Mouse (Mus musculus): ENCODE results near the gene Fgfr4.
A peak's percentile ranks its signal among the peaks of the same experiment; 100 is the strongest.
"Not testable (repeated sequence)": the region's sequence is repeated elsewhere in the genome, so short reads cannot be mapped to it uniquely, and the experiment has no call there.

Gene Fgfr4

DNA sequence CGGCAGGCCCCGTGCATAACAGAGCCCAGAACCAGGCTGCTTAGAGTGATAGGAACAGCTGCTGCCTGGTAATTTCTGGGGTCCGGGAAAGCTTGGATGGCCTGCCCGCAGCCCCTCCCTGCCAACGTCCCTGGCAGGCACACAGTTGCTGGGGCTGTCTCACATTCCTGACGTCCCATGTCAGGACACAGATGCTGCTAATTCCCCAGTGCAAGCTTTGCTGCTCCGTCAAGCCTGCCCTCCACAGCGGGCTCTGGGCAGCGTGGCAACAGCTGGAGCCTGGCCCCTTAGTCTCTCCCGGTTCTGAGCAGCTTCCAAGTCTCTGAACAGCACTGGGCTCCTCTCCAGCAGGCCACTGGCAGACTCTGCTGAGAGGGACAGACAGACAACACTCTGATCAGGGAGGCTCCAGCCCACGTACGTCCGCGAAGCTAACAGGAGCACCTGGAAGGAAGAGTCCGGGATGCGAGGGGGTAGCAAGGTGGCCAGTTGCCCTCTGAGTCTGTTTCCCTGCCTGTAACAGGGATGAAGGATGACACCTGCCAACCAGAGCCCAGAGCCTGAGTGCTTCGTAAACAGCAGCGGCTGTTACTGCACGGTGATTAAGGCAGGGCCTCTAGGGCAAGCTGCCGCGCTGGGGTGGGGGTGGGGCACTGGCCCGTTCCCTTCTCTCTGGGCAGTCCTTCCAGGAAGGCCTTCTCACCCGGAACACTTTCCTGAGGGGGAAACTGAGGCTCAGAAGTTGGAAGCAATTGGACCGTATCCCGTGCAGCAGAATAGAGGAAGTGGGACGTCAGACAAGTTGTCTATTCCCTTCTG, 19.3 kb downstream of the Fgfr4 start:
- no peak for DNase-seq (ENCODE audit: extremely low read depth, insufficient read length, low spot score)

DNA sequence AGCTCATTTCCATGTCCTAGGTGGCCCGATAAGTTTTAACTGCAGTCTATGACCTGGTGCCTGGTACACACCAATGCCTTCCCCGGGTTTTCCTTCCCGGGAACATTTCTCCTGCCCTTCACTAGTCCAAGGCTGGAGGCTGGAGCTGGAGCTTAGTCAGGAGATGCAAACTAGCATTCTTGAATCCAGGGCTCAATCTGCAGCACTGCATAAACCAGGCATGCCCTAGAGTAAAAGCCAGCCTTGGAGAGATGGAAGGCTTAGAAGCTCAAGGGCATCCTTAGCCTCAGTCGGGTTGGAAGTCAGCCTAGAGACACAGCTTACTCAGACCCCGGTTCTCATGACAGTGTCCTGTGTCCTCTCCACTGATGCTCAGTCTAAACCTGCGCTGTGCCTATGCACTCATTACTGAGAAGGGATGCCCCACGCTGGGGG, 19.9 kb downstream of the Fgfr4 start:
- no peak for DNase-seq (ENCODE audit: extremely low read depth, insufficient read length, low spot score)

DNA sequence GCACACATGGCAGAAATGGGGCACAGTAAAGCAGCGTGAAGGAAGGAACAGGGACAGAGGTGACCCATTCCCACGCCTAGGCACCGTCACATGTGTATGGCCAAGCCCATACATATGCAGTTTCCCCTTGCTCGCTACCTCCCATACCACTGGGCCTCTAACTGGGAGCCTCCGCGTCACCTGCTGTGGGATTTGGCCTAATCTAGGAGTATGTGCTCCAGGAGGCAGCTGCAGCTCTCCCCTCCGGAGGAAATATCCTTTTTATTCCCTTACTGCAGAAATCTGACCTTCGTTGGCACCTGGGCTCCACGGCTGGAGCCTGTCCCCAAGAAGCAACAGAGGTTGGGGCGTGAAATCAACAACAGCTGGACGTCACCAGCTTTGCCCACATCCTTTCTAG, 21.9 kb downstream of the Fgfr4 start:
- DNase-seq (ENCODE audit: extremely low read depth, insufficient read length, low spot score) = no peak

DNA sequence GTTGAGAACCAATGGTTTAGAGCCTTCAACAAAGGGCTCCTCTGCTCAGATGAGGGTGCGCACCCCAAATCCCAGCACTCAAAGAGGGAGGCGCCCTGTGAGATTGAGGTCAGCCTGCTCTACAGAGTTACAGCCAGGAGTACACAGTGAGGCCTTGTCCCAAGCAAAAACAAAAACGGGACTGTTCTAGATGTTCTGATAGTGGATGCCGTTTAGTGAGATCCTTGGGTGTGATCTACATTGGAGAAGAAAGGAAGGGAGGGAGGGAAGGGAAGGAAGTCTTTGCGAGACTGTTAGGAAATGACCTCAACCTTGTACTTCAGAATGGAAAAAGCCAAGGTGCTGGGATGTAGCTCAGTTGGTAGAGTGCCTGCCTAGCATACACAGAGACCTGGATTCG, 23.8 kb downstream of the Fgfr4 start:
- DNase-seq (ENCODE audit: extremely low read depth, insufficient read length, low spot score) = no peak

DNA sequence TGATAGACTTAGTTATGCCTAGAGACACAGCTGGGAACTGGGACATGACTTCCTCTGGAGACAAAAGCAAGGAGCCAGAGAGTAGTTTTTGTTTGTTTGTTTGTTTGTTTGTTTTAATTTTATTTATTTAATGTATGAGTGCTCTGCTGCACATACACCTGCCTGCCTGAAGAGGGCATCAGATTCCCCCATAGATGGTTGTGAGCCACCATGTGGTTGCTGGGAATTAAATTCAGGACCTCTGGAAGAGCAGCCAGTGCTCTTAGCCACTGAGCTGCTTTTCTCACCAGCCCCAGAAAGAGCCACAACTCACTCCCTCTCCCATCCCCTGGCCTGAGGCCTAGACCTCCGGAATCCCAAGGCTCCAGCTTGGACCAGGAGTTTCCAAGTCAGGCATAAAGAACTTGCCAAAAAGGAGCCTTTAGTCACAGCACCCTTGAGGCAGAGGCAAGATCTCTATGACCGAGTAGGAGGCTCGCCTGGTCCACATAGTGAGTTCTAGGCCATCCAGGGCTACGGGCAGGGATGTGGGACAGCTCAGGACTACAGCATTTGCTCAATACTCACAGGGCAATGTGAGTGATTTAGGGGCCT, 25.6 kb downstream of the Fgfr4 start:
- no peak for DNase-seq (ENCODE audit: extremely low read depth, insufficient read length, low spot score)

DNA sequence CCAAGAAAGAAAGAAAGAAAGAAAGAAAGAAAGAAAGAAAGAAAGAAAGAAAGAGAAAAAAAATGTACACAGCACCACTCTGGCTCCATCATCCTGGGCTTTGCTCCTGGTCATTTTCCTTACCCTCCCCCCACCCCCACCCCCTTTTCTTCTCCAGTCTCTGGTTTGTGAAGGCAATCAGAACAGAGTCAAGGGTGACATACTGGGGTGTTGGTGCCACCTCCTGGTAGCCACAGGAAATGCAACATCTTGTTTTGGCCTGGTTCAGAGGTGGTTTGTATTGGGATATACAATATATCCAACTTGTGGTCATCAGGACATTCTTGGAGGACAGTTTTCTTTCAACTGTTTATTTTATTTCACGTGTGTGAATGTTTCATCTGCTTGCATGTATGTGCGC, 26.1 kb downstream of the Fgfr4 start:
- peak; percentile 32 for DNase-seq (ENCODE audit: extremely low read depth, insufficient read length, low spot score)

DNA sequence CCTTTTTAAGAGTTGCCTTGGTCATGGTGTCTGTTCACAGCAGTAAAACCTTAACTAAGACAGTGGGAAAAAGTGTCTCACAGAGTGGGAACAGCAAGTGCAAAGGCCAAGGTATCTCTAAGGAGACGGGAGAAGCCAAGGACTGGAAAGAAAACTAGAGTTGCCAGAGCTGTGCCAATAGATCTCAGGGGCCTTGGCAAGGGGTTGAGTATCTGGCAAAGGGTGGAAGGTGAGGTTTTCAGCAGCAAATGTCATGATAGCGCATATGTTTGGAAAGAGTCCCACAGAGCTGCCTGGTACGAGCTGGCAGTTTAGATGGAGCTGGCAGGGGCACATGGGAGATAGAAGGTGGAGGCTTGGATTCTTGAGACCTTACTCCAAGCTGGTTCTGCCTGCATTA, 27.2 kb downstream of the Fgfr4 start:
- DNase-seq (ENCODE audit: extremely low read depth, insufficient read length, low spot score) = no peak

DNA sequence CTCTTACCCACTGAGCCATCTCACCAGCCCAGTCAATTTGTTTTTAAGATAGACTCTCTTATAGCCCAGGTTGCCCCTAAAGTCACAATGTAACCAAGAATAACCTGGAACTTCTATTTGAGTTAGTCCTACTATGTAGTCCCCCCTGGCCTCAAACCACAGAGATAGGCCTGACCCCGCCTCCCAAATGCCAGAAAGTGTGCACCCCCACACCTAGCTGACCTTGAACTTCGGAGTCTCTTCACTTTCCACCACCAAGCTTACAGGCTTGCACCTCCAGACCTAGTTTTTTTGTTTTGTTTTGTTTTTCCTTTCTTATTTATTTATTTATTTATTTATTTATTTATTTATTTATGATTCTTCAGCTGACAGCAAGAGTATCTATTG, 29.3 kb downstream of the Fgfr4 start:
- DNase-seq (ENCODE audit: extremely low read depth, insufficient read length, low spot score) = no peak

DNA sequence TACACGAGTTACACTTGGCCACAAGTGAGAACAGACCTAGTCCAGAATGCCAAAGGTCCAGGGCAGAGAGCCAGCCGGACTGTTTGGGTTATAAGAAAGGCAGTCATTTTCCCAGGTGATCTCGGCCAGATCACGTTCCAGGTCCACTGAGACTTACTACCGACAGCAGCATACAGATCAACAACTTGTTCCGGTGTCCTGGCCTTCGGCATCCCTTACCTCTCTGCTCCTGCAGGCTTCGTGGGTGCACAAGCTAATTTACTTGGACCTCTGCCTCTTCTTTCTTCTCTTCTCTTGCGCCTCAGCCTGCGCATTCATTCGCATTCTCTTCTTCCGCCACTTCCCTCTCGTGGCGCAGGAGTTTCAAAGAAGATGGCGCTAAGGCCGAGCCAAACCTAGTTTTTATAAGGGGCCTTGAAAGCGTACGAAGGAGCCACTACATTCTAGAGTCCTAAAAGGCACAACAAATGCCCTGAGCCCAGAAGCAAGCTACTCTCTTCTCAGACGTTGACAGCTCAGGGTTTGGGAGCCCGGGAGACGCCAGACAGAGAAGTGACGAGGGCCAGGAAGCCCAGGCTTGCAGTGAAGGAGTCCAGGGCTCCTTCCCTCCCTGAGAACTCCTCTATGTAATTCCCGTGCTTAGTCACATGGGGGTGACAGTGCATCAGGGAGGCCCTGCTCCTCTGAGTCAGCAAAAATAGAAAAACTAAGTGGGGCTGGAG, 29.9 kb downstream of the Fgfr4 start:
- DNase-seq (ENCODE audit: extremely low read depth, insufficient read length, low spot score) = no peak

DNA sequence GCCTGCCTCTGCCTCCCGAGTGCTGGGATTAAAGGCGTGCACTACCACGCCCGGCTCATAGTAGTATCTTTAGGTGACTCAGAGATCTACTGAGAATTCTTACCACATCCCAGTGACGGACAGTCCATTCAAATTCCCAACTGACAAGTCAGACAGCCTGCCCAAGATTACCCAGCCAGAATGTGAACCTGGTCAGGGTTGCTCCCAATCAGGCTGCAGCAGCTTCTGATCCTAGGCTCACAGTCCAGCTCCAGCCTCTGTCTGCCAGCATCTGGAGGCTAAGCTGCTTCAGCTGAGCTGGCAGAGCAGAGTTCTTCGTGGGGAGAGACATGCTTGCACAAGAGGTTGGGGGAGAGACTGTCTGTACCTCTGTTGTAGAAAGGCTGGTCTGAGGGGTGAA, 30.9 kb downstream of the Fgfr4 start:
- DNase-seq (ENCODE audit: extremely low read depth, insufficient read length, low spot score) = peak; percentile 63

DNA sequence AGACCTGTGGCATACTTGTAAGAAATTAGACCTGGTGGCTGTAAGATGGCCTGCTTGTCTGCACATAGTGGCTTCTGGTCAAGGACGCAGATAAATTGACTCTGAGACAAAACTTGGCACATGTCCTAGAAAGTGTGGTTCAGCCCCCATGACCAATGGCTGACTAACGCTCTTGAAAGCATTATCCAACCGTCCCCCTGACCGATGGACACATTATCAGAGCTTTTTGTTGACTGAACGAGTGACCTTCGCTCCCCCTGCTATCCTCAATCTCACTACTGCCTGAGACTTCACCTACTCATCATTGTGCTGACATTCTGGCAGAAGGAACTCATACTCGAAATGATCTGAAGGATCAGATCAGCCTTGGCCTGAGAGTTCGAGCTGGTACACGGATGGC, 34.6 kb downstream of the Fgfr4 start:
- DNase-seq (ENCODE audit: extremely low read depth, insufficient read length, low spot score) = not testable (repeated sequence)

DNA sequence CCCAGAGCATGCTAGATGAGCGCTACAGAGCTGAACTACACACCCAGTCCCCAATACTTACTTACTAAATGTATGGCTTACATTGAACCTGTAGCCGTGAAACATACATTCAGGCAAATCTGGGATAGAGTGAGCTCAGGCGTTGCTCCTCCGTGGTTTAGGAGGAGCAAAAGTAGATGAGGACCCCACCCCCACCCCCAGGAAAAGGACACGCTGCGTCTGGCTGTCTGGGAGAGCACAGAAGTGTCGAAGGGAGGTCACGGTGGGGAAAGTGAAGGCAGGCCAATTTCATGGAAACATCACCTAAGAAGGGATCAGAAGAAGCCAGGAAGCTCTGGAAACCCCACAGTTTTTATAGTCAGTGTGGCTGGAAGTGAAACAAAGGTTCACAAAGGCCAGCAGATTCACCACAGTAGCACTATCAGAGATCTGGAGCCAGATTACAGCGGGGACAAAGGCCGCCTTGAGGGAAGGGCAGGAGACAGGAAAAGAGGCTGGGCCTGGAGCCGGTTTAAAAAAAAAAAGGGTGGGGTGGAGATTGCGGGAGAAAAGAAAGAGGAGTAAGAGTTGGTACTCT, 37.2 kb downstream of the Fgfr4 start:
- peak; percentile 45 for DNase-seq (ENCODE audit: extremely low read depth, insufficient read length, low spot score)

DNA sequence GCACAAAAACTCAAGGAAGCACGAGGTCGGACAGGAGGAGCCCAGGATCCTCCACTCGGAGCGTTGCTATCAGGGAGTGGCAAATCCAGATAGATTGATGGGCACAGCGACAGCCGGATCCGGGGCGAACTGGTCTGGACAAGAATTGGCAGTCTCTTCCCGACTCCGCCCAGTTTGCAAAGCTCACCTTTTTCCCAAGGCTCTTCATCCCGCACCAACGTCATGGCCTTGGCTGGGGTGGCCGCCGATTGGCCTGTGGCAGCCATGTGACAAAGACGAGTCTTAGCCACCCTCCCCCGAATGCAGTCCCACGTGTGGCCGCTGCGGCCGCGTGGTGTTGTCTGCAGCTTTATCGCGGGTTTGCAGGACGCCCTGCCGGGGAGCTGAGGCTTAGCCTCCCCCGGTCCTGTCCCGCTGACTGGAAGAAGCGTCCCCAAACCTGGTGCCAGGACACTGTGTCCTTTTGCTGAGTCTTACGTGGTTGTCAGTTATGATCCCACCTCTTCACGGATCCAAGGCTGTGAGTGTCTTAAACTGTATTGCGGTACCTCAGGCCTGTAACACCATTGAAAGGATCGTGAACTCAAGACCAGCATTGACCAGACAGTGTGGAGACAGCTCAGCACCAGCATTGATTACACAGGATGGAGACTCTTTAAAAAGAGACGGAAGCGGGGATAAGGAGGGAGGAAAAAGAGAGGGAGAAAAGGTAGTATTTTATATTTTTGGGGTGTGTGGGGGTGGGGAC, 37.9 kb downstream of the Fgfr4 start:
- peak; percentile 97 for DNase-seq (ENCODE audit: extremely low read depth, insufficient read length, low spot score)

DNA sequence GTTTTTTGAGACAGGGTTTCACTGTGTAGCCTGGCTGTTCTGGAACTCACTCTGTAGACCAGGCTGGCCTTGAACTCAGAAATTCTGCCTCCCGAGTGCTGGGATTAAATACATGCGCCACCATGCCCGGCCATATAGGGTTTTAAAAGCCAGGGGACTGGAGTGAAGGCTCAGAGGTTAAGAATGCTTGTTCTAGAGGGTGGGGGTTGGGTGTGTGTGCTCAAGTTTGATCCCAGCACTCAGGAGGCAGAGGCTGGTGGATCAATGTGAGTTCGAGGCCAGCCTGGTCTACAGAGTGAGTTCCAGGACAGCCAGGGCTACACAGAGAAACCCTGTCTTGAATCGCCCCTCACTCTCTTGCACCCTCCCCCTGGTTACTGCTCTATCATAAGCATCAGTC, 39.1 kb downstream of the Fgfr4 start:
- no peak for DNase-seq (ENCODE audit: extremely low read depth, insufficient read length, low spot score)

DNA sequence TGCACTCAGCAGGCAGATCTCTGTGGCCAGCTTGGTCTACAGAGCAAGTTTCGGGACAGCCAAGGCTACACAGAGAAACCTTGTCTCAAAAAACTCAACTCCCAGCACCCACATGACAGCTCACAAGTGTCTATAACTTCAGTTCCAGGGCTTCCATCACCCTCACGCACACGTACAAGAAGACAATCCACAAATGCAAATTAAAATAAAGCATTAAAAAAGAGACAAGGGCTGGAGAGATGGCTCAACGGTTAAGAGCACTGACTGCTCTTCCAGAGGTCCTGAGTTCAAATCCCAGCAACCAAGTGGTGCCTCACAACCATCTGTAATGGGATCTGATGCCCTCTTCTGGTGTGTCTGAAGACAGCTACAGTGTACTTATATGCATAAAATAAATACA, 50.3 kb downstream of the Fgfr4 start:
- DNase-seq (ENCODE audit: extremely low read depth, insufficient read length, low spot score) = not testable (repeated sequence)

DNA sequence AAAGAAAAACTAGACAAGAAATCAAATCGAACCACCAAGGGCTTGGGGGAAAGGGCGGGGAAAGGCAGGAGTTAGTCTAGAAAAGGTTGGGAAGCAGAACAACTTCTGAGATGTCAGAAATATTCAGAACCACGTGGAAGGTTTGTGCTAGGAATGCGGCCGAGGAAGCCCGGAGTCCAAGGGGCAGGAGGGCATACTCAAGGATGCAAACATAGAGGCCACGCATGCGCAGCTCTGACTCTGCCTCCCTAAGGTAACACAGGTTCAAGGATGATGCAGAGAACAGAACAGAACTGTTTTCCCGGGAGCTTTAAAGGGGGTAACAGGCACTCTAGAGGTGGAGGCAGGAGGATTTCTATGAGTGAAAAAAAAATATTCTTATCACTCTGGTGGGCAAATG, 51.3 kb downstream of the Fgfr4 start:
- no peak for DNase-seq (ENCODE audit: extremely low read depth, insufficient read length, low spot score)

DNA sequence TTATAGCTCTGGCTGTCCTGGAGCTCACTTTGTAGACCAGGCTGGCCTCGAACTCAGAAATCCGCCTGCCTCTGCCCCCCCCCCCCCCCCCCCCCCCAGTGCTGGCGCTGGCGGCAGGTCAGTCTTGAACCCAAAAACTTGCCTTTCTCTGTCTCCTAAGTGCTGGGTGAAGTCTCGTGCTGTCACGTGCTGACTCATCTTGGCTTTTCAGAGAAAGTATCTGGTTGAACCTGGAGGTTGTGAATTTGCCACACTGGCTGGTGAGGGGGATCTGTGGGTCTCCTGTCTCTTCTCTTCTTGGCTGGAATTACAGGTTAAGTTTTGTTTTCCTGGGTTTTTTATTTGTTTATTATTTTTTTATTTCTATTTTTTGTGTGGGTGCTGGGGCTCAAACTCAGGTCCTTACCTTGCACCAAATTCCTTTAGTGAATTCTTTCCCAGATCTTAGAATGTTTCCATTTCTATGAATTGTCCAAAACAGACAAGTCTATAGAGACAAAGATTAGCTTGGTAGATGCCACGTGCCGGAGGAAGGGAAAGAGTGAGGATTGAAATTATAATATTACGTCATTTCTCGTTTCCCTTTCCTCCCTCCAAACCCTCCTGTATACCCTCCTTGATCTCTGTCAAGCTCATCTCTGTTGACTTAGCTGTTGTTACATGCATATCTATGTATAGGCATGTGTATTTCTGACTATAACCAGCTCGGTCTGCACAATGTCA, 52.4 kb downstream of the Fgfr4 start:
- DNase-seq (ENCODE audit: extremely low read depth, insufficient read length, low spot score) = no peak

DNA sequence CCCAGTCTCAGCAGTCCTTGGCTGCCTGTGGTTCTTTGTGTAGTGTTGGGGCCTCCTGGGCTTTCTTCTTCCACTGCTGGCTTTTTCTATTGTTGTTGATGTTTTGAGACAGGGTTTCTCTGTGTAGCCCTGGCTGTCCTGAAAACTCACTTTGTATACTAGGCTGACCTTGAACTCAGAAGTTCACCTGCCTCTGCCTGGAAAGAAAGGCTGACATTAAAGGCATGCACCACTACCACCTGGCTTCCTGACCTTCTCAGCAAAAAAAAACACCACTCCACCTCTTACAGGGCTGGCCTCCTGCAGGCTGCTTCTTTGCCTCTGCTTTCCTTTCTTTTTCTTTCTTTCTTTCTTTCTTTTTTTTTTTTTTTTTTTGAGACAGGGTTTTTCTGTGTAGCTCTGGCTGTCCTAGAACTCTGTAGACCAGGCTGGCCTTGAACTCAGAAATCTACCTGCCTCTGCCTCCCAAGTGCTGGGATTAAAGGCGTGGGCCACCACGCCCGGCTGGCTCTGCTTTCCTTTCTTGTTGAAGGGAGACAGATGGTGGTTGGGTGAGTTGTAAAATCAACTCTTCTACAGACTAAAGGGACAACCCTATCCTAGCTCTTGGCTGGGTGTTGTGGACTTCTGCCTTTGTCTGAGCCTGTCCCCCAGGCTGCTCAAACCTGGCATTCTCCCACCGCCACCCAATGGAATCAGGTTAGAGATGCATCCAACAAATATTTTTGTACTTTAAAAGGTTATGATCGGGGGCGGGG, 53.2 kb downstream of the Fgfr4 start:
- no peak for DNase-seq (ENCODE audit: extremely low read depth, insufficient read length, low spot score)

DNA sequence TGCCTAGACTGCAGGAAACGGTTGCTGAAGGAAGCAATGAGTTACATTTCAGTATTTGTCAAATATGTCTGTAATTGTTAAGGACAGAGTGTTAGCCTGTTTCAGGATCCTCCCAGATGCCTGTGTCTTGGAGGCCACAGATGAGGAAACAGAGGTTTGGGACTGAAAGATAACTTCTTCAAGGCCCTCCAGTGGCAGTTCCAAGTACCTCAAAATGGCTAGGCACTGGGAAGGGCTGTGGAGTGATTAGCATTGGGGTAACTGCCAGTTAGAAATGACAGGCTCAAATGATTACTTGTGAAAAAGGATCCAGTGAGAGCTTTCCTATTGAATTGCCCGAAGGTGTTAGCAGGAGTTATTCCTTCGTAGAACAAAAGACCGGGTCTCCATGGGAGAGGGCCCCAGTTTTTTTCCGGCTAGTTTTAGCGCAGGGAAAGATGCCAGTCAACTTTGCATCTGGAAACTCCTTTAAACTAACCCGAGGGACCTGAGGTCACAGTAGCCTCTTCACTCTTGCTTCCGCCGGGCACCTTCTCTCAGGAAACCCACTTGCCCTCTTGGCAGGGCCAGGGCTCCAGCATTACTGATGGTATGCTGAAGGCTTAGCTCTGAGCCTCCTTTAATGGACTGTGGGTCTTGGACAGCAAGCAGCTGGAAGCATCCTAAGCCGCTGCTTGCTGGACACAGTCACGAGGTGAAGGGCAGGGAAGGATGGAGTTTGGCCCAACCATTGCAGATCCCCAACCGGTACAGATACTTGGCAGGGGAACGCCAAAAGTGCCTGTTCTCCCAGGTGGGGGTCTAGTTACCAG, 56.6 kb downstream of the Fgfr4 start:
- DNase-seq (ENCODE audit: extremely low read depth, insufficient read length, low spot score) = no peak

Measured in 3134 (cell line).